Mouse (Mus musculus) embryonic facial prominence, embryonic 14.5 days (tissue): ENCODE measurements around the gene Otulin. TPM values are rescaled to one million over a fixed set of nuclear protein-coding genes. Genes with fewer than 3 reads are reported as not detected.
A peak's percentile ranks its signal among the peaks of the same experiment; 100 is the strongest.

Experiments used
- ATAC-seq: fragments of 200-750 bp; cut with Nextera tagmentation; 2 replicates; pipeline ENCODE4 v1.8.0; 2017; ENCODE audit warnings: low read depth, moderate number of reproducible peaks, moderate TSS enrichment
- DNase-seq: peaks from one replicate; pipeline ENCODE4 v3.0.0-alpha.2; 2015; ENCODE audit warnings: low spot score
- H3K27ac ChIP-seq: fragments of 300-500 bp; sonication (generic); replicated peaks from 2 replicates; pipeline ENCODE4 v1.5.1; 2014; ENCODE audit warnings: low read depth, mild to moderate bottlenecking, low read length, moderate library complexity
- H3K27me3 ChIP-seq: fragments of 300-500 bp; sonication (generic); replicated peaks from 2 replicates; pipeline ENCODE4 v1.6.1; 2014; ENCODE audit warnings: low read length; ENCODE audit not compliant: control insufficient read depth, insufficient read depth
- H3K36me3 ChIP-seq: fragments of 300-500 bp; sonication (generic); 2 replicates; pipeline ENCODE4 v1.6.1; 2014; ENCODE audit warnings: low read length, mixed read lengths; ENCODE audit not compliant: control insufficient read depth, insufficient read depth
- H3K4me1 ChIP-seq: fragments of 300-500 bp; sonication (generic); 2 replicates; pipeline ENCODE4 v1.6.1; 2014; ENCODE audit warnings: antibody characterized with exemption, low read length; ENCODE audit not compliant: control insufficient read depth, insufficient read depth
- H3K4me2 ChIP-seq: fragments of 300-500 bp; sonication (generic); 2 replicates; pipeline ENCODE4 v1.6.1; 2014; ENCODE audit warnings: low read depth, mild to moderate bottlenecking, low read length, moderate library complexity, mixed read lengths
- H3K4me3 ChIP-seq: fragments of 300-500 bp; sonication (generic); 2 replicates; pipeline ENCODE4 v1.5.1; 2014; ENCODE audit warnings: low read depth, mild to moderate bottlenecking, low read length
- H3K9ac ChIP-seq: fragments of 300-500 bp; sonication (generic); 2 replicates; pipeline ENCODE4 v1.6.1; 2014; ENCODE audit warnings: low read depth, mild to moderate bottlenecking, low read length, moderate library complexity, mixed read lengths
- H3K9me3 ChIP-seq: fragments of 300-500 bp; sonication (generic); 2 replicates; pipeline ENCODE4 v1.6.1; 2016; ENCODE audit warnings: low read length; ENCODE audit not compliant: control insufficient read depth
- WGBS: fragments of 180-500 bp; shearing (Covaris S2); extraction: QIAGEN DNeasy Blood & Tissue Kit; methylation state at CpG from one replicate; pipeline ENCODE4 v1.1.7; 2014; 5-methylcytosine and 5-hydroxymethylcytosine counted together
- polyA plus RNA-seq: library from polyadenylated mRNA; unstranded; fragments of >200 nt; fragmentation: Nextera tagmentation; extraction: Ambion mirVana; gene quantifications from 2 replicates; pipeline ENCODE4 v1.2.1, GENCODE M21; 2014

The Otulin gene
- polyA plus RNA-seq, 1 experiment from 2014 or later: 39.7 TPM

DNA sequence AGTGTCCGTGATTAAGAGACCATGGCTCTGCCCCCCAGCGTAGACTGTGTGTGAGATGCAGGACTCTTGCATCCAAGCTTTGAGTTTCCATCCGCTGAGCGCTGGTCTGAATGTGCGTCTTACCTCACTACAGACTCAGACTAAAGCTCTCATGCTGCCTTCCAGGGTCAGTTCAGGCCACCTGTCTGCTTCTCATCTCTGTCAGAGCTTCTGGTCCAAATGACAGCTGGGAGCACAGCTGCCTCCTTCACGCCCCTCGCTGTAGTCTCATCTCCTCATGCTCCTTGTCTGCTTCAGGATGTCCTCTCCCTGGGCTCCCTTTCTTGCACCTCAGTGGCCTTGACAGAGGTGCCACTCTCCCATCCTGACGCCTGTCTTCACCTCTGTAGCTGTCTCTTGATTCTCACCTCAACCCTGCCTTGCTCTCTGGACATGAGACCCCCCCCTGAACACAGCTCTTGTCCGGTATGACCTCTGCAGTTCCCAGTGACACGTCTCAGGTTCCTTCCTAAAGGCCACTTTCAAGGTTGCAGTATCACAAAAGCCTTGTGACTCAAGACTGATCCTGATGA is 78.3 kb downstream of the Otulin start:
- 79% methylated on average over 10 of the region's 10 CpGs for WGBS
- no peaks in the 10 kb centered on the region for H3K9me3 ChIP-seq
- ATAC-seq: peak; percentile 67
- no peaks in the 10 kb centered on the region for H3K27me3 ChIP-seq
- no peak overlapping the region for H3K27ac ChIP-seq
- peak; percentile 66 for DNase-seq
- no peak overlapping the region for H3K4me3 ChIP-seq
- H3K4me1 ChIP-seq: no peaks in the 10 kb centered on the region
- no peak overlapping the region for H3K9ac ChIP-seq
- H3K36me3 ChIP-seq: 0 out of 2 replicates have a peak, but pooled peaks cover 3% of the 10 kb centered on the region
- no peak overlapping the region for H3K4me2 ChIP-seq

DNA sequence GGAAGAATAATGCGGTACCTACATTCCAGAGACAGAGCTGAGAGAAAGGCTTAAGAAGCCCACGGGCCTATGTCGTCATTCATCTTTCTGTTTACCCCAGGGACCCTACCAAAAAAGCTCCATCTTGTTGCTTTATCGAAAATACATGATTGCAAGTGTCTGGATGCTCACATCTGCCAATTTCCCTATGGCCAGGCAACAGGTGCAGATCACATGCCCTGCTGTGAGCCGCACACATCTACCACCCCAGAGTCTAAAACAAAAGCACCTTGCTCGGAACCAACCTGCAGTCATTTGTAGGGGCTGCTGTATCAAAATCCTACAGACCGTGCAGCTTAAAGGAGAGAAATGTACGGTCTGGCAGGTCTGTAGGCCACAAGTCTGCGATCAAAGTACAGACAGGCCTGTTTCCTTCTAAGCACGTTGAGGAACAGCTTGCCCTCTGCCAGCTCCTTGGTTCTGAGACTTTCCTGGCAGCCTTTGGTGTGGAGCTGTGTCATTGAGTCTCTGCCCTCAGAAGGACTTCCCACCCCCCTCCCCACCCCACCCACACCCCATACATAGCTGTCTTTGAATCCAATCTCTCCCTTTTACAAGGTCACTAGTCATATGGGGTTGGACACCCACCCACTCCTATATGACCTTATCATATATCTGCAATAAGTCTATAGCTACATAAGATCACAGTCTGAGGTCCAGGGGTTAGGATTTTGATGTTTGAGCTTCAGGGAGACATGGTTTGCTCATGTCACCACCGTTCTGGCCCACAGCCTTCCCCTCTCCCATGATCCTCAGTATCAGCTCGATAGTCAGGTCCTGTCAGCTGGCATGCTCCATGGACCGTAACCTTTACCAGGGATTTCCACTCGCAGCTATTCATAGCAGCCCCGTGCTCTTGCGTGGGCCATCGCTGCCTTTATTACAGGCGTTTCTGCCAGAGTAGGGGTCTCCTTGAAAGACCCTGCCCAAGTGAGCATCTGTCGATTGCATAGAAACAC is 79.1 kb downstream of the Otulin start:
- no peak for ATAC-seq

DNA sequence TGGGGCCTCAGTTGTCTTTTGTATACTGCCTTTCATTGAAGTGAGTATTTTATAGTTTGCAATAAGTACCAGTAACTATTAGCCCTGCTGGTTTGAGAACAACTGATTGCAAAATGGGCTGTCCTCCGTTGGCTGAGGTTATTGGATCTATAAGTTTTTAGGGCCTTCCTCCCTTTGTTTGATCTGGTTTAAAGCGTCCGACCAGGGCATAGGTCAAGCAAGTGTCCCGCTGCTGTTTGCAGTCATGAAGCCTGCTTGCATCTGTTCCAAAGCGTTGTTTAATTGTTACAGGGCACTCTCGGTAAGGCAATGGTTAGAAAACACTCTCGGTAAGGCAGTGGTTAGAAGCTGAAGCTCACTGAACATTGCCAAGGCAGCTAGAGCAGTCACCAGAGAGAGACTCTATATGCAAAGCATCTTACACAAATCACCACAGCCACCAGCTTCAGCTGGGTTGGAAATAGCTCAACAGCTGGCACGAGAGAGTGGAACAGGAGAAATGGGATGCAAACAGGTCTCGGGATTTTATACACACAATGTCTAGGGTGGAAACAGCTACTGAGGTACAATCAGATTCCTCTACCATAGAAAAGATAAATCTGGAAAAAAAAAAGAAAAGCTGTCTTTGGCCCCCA is 80.0 kb downstream of the Otulin start:
- Histone ChIP-seq H3K4me2 (no peak overlapping the region), H3K9ac (no peak overlapping the region), H3K27ac (no peak overlapping the region), H3K4me3 (no peak overlapping the region), H3K4me1 (no peaks in the 10 kb centered on the region), H3K36me3 (no peaks in the 10 kb centered on the region), H3K9me3 (no peaks in the 10 kb centered on the region), H3K27me3 (no peaks in the 10 kb centered on the region)
- no peak for ATAC-seq
- DNase-seq: no peak
- 64% methylated on average over 9 of the region's 9 CpGs for WGBS

More for the DNA sequence above, 79.1 kb downstream of the Otulin start:
- Histone ChIP-seq H3K4me2 (no peak overlapping the region), H3K4me3 (no peak overlapping the region), H3K27ac (no peak overlapping the region), H3K4me1 (no peaks in the 10 kb centered on the region), H3K9ac (no peak overlapping the region), H3K9me3 (no peaks in the 10 kb centered on the region), H3K36me3 (no peaks in the 10 kb centered on the region), H3K27me3 (no peaks in the 10 kb centered on the region)
- no peak for DNase-seq
- 85% methylated on average over 19 of the region's 19 CpGs for WGBS

DNA sequence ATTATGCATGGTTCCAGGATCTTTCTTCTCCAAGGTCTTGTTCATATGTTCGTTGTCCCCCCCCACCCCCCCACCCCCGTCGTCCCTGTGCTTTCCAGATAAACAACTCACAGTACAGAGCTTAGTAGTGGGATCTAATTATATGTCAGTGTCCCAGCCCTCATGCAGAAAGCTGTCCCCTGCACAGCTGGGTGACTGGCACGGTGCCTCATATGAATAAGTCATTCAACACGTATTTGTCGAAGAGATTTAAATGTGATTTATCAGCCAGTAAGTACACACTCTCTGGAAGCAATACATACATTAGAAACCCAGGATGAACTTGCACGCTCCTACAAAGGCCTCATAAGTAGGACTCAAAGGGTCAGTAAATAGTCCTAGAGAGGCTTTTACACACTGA is 80.6 kb downstream of the Otulin start:
- 70% methylated on average over 7 of the region's 7 CpGs for WGBS
- DNase-seq (no peak), ATAC-seq (no peak)
- no peak overlapping the region for H3K4me3 ChIP-seq
- no peak overlapping the region for H3K27ac ChIP-seq
- no peaks in the 10 kb centered on the region for H3K9me3 ChIP-seq
- no peaks in the 10 kb centered on the region for H3K36me3 ChIP-seq
- no peaks in the 10 kb centered on the region for H3K27me3 ChIP-seq
- H3K4me1 ChIP-seq: no peaks in the 10 kb centered on the region
- H3K4me2 ChIP-seq: no peak overlapping the region
- H3K9ac ChIP-seq: no peak overlapping the region

DNA sequence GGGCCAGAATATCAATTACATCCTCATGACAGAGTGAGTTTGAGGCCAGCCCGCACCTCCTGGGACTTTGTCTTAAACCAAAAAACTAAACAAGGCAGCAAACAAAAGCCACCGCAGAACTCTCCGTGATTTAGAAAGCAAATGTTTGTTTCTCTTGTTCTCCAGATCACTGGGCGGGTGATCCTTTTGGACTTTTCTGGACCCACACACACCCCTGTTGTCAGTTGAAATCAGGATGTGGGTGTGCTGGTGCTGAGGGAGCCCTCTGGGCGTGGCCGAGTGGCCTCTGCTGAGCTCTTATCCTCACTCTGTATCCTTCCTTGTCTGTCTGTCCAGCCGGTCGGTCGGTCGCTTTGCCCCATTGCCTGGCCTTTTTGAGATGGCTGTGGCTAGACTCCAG is 81.4 kb downstream of the Otulin start:
- Histone ChIP-seq H3K27ac (no peak overlapping the region), H3K27me3 (no peaks in the 10 kb centered on the region), H3K4me3 (no peak overlapping the region), H3K9me3 (no peaks in the 10 kb centered on the region), H3K4me1 (no peaks in the 10 kb centered on the region), H3K36me3 (no peaks in the 10 kb centered on the region), H3K4me2 (no peak overlapping the region), H3K9ac (no peak overlapping the region)
- DNase-seq: no peak
- no peak for ATAC-seq
- WGBS: 84% methylated on average over 10 of the region's 10 CpGs

DNA sequence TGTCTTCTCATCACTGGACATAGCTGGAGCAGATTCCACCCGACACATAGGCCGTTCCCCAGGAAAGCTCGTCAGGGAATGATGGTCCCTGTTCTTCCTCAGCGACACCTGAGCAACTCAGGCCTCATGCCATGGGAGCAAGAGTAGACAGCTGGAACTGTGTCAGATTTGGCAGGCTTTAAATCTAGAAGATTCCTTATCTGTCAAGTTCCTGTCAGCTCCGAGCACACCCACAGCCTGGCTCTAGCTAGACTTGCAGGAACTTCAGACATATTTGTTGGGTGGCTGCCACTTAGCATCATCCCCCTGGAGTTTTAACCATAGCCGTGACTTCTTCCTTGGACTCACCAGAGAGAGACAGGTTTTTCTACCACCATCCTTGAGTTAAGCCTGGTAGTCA is 82.4 kb downstream of the Otulin start:
- ATAC-seq (no peak), DNase-seq (no peak)
- no peaks in the 10 kb centered on the region for H3K9me3 ChIP-seq
- H3K4me3 ChIP-seq: no peak overlapping the region
- H3K4me2 ChIP-seq: no peak overlapping the region
- no peaks in the 10 kb centered on the region for H3K4me1 ChIP-seq
- H3K9ac ChIP-seq: no peak overlapping the region
- no peaks in the 10 kb centered on the region for H3K36me3 ChIP-seq
- WGBS: 87% methylated on average over 6 of the region's 6 CpGs
- no peaks in the 10 kb centered on the region for H3K27me3 ChIP-seq
- H3K27ac ChIP-seq: no peak overlapping the region

DNA sequence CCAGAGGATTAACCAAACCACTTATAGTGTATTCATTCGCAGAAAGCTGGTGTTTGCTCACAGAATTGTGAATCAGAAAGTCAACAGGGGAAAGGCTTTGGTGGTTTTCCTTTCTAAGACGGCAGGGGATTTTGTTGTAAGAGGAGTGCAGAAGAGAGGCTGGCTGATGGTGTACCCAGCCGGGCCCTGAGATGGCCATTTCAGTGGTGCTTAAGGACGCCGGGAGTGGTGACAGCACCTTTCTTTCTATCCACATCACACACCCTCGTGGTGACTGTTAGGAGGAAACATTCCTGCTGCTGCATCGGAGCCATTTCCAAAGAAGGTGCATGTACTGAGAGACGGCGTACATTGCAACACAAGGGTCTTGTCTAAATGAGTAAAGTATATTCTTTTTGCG is 85.3 kb downstream of the Otulin start:
- no peaks in the 10 kb centered on the region for H3K27me3 ChIP-seq
- no peak for ATAC-seq
- H3K4me1 ChIP-seq: no peaks in the 10 kb centered on the region
- no peak overlapping the region for H3K4me2 ChIP-seq
- no peak for DNase-seq
- H3K4me3 ChIP-seq: no peak overlapping the region
- H3K9me3 ChIP-seq: no peaks in the 10 kb centered on the region
- 86% methylated on average over 10 of the region's 10 CpGs for WGBS
- H3K9ac ChIP-seq: no peak overlapping the region
- H3K36me3 ChIP-seq: no peaks in the 10 kb centered on the region
- H3K27ac ChIP-seq: no peak overlapping the region

DNA sequence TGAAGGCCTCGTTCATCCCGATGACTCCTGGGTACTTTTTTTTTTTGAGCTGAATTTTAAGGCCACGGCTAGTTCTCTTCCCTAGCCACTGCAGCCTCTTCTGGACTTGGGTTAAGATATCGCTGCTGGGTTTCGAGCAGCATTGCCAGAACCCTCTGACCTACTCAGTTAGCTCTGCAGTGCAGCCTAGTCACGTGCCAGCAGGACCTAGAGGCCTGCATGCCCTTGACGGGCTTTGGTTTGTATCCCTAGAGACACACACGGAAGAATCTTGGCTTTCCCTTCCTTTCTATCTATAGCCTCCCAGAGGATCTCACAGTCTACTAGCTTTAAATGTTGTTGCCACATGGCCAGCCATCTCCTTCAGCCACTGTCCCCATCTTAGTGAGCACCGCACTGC is 90.7 kb downstream of the Otulin start:
- no peaks in the 10 kb centered on the region for H3K36me3 ChIP-seq
- H3K4me2 ChIP-seq: no peak overlapping the region
- H3K4me1 ChIP-seq: no peaks in the 10 kb centered on the region
- no peaks in the 10 kb centered on the region for H3K9me3 ChIP-seq
- H3K9ac ChIP-seq: no peak overlapping the region
- H3K27me3 ChIP-seq: no peaks in the 10 kb centered on the region
- no peak overlapping the region for H3K27ac ChIP-seq
- ATAC-seq: no peak
- WGBS: 88% methylated on average over 9 of the region's 9 CpGs
- DNase-seq: no peak
- no peak overlapping the region for H3K4me3 ChIP-seq
